Mouse (Mus musculus) kidney, adult 2 months (tissue): ENCODE measurements at regions not wholly inside any gene's neighbourhood (a gene's known extent, or its start where the extent isn't known, plus 50 kb on each side); places are given as distances from the start of the nearest gene placed in this dataset.

Source experiments
- DNase-seq: peaks from one replicate; pipeline ENCODE4 v3.0.0; 2021
- H3K27ac ChIP-seq: fragments of 200-500 bp; 2 replicates; pipeline ENCODE4 v1.5.1; 2012; ENCODE audit warnings: low read depth, low read length, control low read depth, inconsistent platforms; ENCODE audit not compliant: insufficient read depth
- H3K27me3 ChIP-seq: fragments of 200-500 bp; replicated peaks from 2 replicates; pipeline ENCODE4 v1.6.1; 2012; ENCODE audit warnings: mild to moderate bottlenecking, moderate library complexity, low read length, inconsistent platforms; ENCODE audit not compliant: control insufficient read depth, insufficient read depth
- H3K36me3 ChIP-seq: fragments of 200-500 bp; 2 replicates; pipeline ENCODE4 v1.6.1; 2012; ENCODE audit warnings: mild to moderate bottlenecking, moderate library complexity, low read length, inconsistent platforms; ENCODE audit not compliant: control insufficient read depth, insufficient read depth
- H3K4me1 ChIP-seq: fragments of 200-500 bp; 2 replicates; pipeline ENCODE4 v1.6.1; 2011; ENCODE audit warnings: low read length; ENCODE audit not compliant: control insufficient read depth, insufficient read depth
- H3K4me3 ChIP-seq: fragments of 200-500 bp; 2 replicates; pipeline ENCODE4 v1.5.1; 2011; ENCODE audit warnings: mild to moderate bottlenecking, low read depth, low read length, control low read depth; ENCODE audit not compliant: insufficient read depth
- CTCF ChIP-seq: fragments of 200-500 bp; conservative IDR thresholded peaks from 2 replicates; pipeline ENCODE4 v1.5.1; 2011; ENCODE audit warnings: low read depth, mild to moderate bottlenecking, control low read depth, low read length, moderate library complexity, mixed read lengths; ENCODE audit not compliant: insufficient read depth, insufficient read length
- POLR2A ChIP-seq: fragments of 200-500 bp; IDR thresholded peaks from one replicate; pipeline ENCODE4 v1.6.1; 2011; ENCODE audit warnings: low read depth, low read length, control low read depth
- WGBS: fragments of 180-500 bp; shearing (Covaris S2); methylation state at CpG from one replicate; pipeline ENCODE4 v1.1.7; 2018; 5-methylcytosine and 5-hydroxymethylcytosine counted together

DNA sequence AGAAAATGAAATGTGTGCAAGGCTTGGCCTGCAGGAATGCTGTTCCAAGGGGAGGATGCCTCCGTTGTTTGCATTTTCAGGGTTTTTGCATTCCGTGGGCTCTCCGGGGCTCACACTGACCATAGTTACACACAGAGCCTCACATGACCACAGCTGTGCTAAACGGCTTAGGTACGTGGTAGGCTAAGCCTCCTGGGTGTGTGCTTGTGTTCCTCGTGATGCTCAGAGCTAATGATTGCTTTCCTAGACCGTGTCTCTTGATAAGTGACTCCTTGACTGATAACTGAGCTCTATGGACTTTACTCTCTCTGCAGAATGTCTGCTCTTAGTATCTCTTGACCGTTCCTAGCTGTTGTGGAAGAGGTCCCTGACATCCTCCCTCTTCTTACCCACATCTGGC is 238.9 kb upstream of the Foxq1 start:
- Histone ChIP-seq H3K27ac (no peak overlapping the region), H3K4me1 (no peaks in the 10 kb centered on the region), H3K36me3 (no peaks in the 10 kb centered on the region), H3K4me3 (no peak overlapping the region), H3K27me3 (no peaks in the 10 kb centered on the region)
- TF ChIP-seq POLR2A = no peak
- TF ChIP-seq CTCF = no peak
- 84% methylated on average over 8 of the region's 8 CpGs for WGBS
- no peak for DNase-seq

DNA sequence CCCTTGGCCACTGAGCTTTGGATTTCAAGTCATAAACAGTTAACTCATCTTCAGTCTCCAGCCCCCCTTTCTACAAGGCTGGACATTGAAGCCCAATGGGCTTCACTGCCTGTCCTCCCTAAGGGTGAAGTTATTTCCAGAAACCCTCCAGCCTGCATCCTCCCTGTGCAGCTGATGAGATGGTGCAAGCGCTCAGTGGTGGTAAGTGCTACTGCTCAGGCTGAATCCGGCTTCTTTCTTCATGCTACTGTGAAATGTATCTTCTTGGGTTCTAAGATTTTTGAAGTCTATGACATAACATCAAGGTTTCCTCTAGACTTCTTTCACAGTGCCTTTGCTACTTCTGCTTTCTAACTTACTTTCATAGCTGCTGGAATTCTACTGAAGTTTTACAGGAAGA is 237.9 kb upstream of the Foxq1 start:
- Histone ChIP-seq H3K4me1 (no peaks in the 10 kb centered on the region), H3K36me3 (no peaks in the 10 kb centered on the region), H3K4me3 (no peak overlapping the region), H3K27me3 (no peaks in the 10 kb centered on the region), H3K27ac (no peak overlapping the region)
- DNase-seq = no peak
- 92% methylated on average over 2 of the region's 2 CpGs for WGBS
- TF ChIP-seq POLR2A (no peak), CTCF (no peak)

DNA sequence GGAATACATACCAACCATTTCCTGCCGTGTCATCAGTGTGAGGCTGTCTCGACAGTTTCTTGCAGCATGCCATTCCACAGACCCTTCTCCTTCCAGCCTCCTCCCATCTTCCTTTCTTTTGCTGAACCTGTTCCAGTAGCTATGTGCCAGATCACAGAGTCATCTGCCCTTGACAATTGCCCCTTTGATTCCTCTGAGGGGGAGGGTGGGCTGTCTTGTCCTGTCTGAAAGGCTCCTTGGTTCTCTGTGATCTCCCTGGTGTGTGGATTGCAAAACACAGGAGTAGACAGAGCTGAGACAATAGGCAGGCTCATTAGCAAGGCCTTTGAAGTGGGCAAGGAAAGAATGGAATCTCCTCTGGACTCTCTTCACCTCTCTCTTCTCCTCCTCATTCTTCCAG is 234.5 kb upstream of the Foxq1 start:
- Histone ChIP-seq H3K36me3 (no peaks in the 10 kb centered on the region), H3K4me1 (no peaks in the 10 kb centered on the region), H3K27me3 (no peaks in the 10 kb centered on the region), H3K4me3 (no peak overlapping the region), H3K27ac (no peak overlapping the region)
- no peak for DNase-seq
- TF ChIP-seq POLR2A (no peak), CTCF (no peak)
- 65% methylated on average over 2 of the region's 2 CpGs for WGBS

DNA sequence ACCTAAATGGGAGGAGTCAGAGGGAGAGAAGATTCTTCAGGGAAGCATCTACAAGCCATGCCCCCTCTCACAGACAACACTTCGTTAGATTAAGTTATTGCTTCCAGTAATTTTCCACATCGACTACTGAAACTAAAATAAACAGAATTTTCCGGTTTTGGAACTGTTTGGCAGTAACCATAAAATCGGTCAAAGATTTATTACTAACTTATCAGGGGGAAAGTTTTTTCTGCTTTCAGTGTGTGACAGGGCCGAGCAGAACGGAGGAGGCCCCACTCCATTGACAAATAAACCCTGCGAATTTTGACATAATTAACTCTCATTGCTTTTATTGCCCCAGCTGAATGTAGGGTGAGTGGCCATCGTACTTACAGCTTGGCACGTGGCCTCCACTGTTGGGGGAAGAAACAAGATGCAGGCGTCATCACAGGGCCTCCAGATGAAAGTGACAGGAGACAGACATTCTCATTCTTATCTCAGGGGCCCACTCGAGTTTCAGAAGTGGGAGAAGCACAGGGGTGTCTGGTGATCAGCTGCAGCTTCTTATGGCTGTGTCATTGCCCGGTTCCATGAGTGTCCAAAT is 229.6 kb upstream of the Foxq1 start:
- DNase-seq = peak; percentile 65
- H3K27ac ChIP-seq = no peak overlapping the region
- no peak overlapping the region for H3K4me3 ChIP-seq
- H3K27me3 ChIP-seq = no peaks in the 10 kb centered on the region
- WGBS = 37% methylated on average over 12 of the region's 12 CpGs
- no peak for TF ChIP-seq CTCF
- TF ChIP-seq POLR2A = no peak
- H3K4me1 ChIP-seq = no peaks in the 10 kb centered on the region
- no peaks in the 10 kb centered on the region for H3K36me3 ChIP-seq

DNA sequence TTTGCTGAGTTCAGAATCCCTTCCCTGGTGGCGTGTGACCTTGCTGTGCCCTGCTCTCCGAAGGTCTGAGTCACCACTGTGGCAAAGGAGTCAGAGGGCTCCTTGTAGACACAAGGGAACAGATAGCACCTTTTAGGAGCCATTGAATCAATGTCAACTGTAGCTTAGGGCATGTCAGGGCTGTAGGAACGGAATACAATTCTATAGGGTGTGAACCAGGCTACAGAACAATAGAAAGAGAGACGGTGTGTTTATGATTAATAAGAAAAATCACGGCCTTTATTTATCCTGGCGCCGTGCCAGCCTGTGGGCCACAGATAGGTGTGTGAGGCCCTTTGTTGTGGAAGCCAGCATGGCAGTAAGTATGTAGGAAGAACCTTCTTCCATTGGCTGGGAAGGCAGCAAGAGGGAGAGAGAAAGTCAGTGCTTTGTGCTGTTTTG is 228.4 kb upstream of the Foxq1 start:
- Histone ChIP-seq H3K27ac (no peak overlapping the region), H3K4me3 (no peak overlapping the region), H3K36me3 (no peaks in the 10 kb centered on the region), H3K4me1 (no peaks in the 10 kb centered on the region), H3K27me3 (no peaks in the 10 kb centered on the region)
- WGBS = 66% methylated on average over 7 of the region's 7 CpGs
- no peak for DNase-seq
- TF ChIP-seq CTCF (no peak), POLR2A (no peak)

DNA sequence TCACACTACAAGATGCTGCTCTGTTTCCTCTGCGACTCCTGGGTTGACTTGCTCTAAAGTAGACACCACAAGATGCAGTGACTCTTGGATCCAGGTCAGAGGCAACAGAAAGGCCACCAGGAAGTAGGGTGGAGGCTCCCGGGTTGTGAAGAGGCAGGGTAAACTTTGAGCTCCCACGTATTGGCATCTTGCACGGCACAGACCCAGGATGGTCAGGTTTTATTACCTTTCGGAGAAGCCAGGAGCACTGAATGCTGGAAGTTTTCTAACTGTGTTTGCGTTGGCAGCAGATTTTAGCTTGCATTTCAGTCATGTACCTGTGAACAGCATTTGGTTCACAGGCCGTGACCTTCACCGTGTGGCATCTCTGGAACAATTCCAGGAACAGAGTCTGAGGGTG is 227.2 kb upstream of the Foxq1 start:
- Histone ChIP-seq H3K27me3 (no peaks in the 10 kb centered on the region), H3K27ac (no peak overlapping the region), H3K4me3 (no peak overlapping the region), H3K36me3 (no peaks in the 10 kb centered on the region), H3K4me1 (no peaks in the 10 kb centered on the region)
- DNase-seq = peak; percentile 42
- no peak for TF ChIP-seq CTCF
- no peak for TF ChIP-seq POLR2A
- WGBS = 40% methylated on average over 8 of the region's 8 CpGs

DNA sequence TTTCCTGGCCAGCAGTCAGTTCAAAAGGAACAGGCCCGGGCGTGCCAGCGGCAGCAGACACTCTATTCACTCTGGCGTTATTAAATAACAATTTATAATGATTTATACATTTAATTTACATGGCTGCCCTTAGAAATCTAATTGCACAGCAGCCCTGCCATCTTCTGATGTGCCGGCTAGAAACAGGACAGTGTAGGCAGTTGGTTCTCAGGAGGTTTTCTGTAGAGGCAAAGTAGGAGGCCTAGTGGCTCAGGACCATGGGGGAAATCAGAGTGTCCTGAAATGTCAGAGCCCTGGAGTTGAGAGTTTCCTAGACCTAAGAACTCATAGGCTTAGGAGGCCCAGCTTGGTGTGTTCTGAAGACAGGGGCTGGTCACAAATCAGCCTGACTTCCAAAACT is 225.2 kb upstream of the Foxq1 start:
- DNase-seq = no peak
- TF ChIP-seq CTCF (no peak), POLR2A (no peak)
- Histone ChIP-seq H3K4me1 (no peaks in the 10 kb centered on the region), H3K36me3 (no peaks in the 10 kb centered on the region), H3K4me3 (no peak overlapping the region), H3K27me3 (no peaks in the 10 kb centered on the region), H3K27ac (no peak overlapping the region)
- 91% methylated on average over 5 of the region's 5 CpGs for WGBS

DNA sequence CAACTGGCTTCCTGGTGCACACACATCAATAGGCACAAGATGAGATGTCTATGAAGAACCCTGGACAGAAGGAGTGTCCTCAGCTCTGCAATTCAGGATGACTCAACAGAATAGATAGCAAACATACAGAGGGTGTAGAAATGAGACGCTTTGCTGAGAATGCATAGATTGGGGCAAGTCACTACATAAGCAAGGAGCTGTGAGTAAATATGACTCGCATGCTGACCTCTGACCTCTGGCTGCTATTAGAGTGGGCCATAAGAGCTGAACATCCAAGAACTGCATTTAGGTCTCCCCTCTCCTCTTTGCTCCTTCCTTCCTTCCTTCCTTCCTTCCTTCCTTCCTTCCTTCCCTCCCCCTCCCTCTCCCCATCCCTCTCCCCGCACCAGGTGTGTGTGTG is 221.0 kb upstream of the Foxq1 start:
- Histone ChIP-seq H3K27ac (no peak overlapping the region), H3K4me1 (no peaks in the 10 kb centered on the region), H3K4me3 (no peak overlapping the region), H3K36me3 (no peaks in the 10 kb centered on the region), H3K27me3 (no peaks in the 10 kb centered on the region)
- no peak for DNase-seq
- TF ChIP-seq CTCF (no peak), POLR2A (no peak)
- 85% methylated on average over 3 of the region's 3 CpGs for WGBS
